Mouse (Mus musculus) MEL (cell line): Measurements from ENCODE around the gene Dclk1.

Experiments
- CTCF ChIP-seq, 3 experiments: IDR thresholded peaks in 2 of 3; conservative IDR thresholded peaks in 1 of 3; 2 replicates each; pipeline ENCODE4 v1.5.1; 2011 to 2012; ENCODE audit warnings: low read length in 3 of 3, low read depth in 2 of 3, mild to moderate bottlenecking in 2 of 3, improper control_type of control experiment in 1 of 3, inconsistent platforms in 1 of 3, mixed read lengths in 1 of 3, moderate library complexity in 1 of 3; ENCODE audit not compliant: control insufficient read depth in 1 of 3, insufficient read depth in 1 of 3, poor library complexity in 1 of 3, severe bottlenecking in 1 of 3
- KAT2A ChIP-seq: conservative IDR thresholded peaks from 2 replicates; pipeline ENCODE4 v1.6.1; 2012; ENCODE audit warnings: low read depth, low read length, improper control_type of control experiment, inconsistent platforms
- POLR2A ChIP-seq, 2 experiments: IDR thresholded peaks; 2 replicates each; pipeline ENCODE4 v1.6.1; 2011 to 2012; ENCODE audit warnings: low read length in 2 of 2, mild to moderate bottlenecking in 2 of 2, control low read depth in 1 of 2, improper control_type of control experiment in 1 of 2, low read depth in 1 of 2, moderate library complexity in 1 of 2; ENCODE audit not compliant: control insufficient read depth in 1 of 2, insufficient read depth in 1 of 2, poor library complexity in 1 of 2
- POLR2AphosphoS2 ChIP-seq: IDR thresholded peaks from 2 replicates; pipeline ENCODE4 v1.6.1; 2011; ENCODE audit warnings: low read length, improper control_type of control experiment
- ZNF384 ChIP-seq: IDR thresholded peaks from 2 replicates; pipeline ENCODE4 v1.6.1; 2012; ENCODE audit warnings: low read depth, mild to moderate bottlenecking, inconsistent platforms, low read length, improper control_type of control experiment

DNA sequence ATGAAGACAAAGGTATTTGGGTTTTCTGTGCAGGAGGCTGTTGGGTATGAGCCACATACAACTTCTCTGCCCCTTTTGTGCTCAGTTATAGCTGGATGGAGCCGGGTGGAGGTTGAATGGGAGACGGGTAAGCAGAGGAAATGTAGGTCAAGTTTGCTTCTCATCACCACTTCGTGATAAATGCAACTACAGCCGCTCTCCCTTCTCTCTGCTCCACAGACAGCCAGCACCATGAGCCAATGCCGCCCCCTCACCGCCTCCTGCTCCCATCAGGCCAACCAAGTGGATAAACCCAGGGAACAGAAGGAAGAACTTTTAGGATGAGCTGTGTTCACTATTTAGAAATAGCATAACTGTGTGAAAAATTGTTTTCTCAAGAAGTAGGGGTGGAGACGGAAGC lies 234.5 kb downstream of the Dclk1 start:
- TF ChIP-seq POLR2A (IDR thresholded peaks at IDR 0.05; ENCODE audit: control insufficient read depth in 1 of 2, insufficient read depth in 1 of 2, low read depth in 1 of 2, low read length in 2 of 2, poor library complexity in 1 of 2) (no peak), ZNF384 (no peak), CTCF (IDR thresholded peaks at IDR 0.05 in 2 of 3, conservative IDR thresholded peaks at IDR 0.05 in 1 of 3; ENCODE audit: control insufficient read depth in 1 of 3, insufficient read depth in 1 of 3, low read depth in 2 of 3, low read length in 3 of 3, poor library complexity in 1 of 3, severe bottlenecking in 1 of 3) (no peak), POLR2AphosphoS2 (no peak), KAT2A (no peak)
